Mouse (Mus musculus): Measurements from ENCODE around the gene Med10.

DNA sequence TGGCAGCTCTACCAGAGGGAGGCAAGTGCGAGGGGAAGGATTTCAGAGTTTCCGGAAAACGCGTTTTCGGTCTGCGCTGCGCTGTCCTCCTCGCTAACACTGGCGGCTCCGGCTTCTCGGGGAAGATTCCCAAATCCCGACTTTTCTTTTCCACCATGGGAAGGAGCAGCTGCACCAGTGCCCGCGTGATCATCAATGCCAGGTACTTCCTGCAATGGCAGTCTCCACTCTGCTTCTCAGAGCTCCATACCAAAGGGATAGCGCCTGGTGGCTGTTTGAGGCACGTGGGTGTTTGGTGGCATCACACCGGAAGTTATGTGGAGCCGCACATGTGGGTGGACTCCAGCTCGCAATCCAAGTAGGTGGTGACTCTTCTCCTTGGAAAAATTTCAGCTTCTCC lies 24.0 kb upstream of the Med10 start:
- TF ChIP-seq CTCF (IDR thresholded peaks at IDR 0.05; ENCODE audit: low read depth) (no peak), EP300 (IDR thresholded peaks at IDR 0.05; ENCODE audit: low read depth) (no peak)
